Mouse (Mus musculus): ENCODE measurements at regions not wholly inside any gene's neighbourhood (a gene's known extent, or its start where the extent isn't known, plus 50 kb on each side); places are given as distances from the start of the nearest gene placed in this dataset.
"Not testable (repeated sequence)": the region's sequence is repeated elsewhere in the genome, so short reads cannot be mapped to it uniquely, and the experiment has no call there.

DNA sequence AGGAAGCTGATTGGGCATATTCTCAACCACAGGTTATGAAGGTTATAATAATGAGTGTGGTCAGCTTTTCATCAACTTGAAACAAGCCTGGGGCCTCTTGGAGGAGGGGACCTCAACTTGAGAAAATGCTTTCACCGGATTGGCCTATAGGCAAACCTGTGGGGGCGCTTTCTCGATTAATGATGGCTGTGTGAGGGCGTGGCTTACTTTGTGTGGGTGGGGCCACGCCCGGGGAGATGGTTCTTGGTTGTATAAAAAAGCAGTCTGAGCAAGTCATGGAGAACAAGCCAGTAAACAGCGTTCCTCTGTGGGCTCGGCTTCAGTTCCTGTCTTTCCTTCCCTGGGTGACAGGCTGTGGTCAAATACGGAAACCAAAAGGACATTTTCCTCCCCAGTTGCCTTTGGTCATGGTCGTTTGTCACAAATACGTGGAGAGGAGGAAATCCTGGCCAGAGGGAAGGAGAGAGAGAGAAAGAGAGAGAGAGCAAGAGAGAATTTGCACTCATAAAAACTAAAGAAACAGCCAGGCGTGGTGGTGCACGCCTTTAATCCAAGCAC is 163.1 kb downstream of the Ifng start:
- no peak for DNase-seq

DNA sequence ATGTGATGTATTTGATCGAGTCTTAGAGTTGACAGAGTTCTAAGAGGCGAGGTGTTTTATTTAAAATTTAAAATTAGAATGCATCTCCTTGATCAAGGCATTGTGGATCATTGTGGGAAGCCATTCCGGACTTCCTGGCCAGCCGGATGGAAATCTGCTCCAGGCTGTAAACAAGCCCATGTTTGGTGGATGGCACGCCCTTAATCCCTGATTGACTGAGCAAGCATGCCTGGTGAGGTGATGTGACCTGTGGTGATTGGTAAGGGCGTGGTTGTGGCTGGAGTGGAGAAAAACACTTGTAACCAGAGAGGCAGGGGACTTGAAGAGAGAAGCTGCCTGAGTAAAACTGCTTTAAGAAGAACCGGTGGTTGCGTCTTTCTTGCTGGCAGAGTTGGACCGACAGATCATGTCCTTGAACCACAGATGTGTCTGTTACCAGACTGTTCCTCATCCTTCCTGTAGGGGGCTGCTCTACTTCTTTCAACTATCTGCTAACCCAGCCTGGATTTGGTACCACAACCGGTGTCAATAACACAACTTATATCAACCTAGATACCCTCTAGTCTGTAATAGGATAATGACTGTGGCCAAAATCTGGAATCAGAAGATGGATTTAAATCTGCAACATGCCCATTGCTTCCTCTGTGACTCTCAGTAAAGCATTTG is 164.4 kb downstream of the Ifng start:
- no peak for DNase-seq

GRCm38 (mm10) chr10:118607418-118607817 is 166.6 kb downstream of the Ifng start:
- no peak for DNase-seq

GRCm38 (mm10) chr10:118608376-118609145 is 167.7 kb downstream of the Ifng start:
- peak in 1 of 2 experiments; percentile 21 for DNase-seq

DNA sequence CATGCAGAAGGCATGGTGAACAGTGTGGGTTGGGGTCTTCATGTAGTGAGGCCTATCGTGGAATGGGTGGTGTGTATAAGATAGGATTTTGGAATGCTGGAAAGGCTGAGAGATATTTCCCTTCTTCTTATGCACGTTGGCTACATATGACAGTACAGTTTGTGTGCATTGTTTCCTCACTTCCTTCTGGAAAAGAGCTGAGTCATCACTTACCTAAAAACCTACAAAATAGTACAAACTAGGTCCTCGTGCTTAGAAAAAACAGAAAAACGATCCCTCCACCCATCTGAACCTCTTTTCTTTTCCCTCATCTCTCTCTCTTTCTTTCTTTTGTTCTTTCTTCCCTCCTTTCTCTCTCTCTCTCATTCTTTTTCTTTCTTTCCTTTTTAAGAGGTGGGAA is 168.3 kb downstream of the Ifng start:
- DNase-seq, result no peak

DNA sequence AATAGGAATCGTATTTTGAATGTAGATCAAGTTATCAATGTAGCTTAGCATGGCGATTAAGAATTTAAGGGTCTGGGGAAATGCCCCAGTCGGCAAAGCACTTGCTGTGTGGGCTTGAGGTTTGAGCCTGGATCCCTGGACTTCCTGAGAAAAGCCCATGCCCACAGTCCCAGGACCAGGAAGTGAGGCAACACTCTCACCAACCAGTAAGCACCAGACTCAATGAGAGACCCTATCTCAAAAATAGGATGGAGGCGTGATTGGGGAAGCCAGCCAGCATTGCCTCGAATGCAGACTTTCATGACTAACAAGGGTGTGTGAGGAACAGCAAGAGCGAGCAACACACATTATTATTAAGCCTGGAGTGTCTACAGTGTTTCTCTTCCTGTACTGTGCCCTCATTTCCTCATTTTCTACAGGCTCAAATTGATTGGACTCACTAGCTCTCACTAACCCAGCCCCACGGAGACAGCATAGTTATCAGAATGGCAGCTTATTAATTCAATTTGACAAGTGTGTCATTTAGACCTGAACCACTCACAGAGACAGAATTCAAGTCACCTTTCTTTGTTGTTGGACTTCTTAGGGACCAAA is 170.1 kb downstream of the Ifng start:
- DNase-seq, result no peak

- no peak for DNase-seq
Observed at GRCm38 (mm10) chr10:118612091-118612490, 171.2 kb downstream of the Ifng start.

DNA sequence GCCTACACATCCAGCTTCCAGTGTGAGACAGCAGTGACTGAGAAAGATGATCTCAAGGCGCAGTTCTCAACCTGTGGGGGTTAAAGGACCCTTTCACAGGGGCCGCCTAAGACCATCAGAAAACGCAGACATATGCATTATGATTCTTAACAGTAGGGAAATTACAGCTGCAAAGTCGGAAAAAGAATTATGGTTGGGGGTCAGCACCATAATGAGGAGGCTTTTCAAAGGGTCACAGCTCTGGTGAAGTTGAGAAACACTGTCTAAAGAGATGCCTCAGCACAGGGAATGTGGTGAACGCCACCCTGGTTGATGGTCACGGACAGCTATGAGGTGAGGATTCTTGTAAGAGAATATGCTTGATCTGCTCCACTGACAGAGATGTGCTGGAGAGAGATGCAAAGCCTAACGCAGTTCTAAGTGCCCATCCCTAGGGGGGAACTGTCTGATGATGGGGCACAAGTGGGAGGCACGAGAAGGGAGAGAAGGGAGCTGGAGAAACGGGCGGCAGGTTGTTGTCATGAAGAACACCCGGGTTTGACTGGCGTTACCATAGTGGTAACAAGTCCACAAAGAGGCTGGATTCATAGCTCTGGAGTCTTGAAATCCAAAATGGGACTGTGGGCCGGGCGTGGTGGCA is 172.3 kb downstream of the Ifng start:
- no peak for DNase-seq

GRCm38 (mm10) chr10:118614251-118614865 is 173.5 kb downstream of the Ifng start:
- no peak for DNase-seq

DNA sequence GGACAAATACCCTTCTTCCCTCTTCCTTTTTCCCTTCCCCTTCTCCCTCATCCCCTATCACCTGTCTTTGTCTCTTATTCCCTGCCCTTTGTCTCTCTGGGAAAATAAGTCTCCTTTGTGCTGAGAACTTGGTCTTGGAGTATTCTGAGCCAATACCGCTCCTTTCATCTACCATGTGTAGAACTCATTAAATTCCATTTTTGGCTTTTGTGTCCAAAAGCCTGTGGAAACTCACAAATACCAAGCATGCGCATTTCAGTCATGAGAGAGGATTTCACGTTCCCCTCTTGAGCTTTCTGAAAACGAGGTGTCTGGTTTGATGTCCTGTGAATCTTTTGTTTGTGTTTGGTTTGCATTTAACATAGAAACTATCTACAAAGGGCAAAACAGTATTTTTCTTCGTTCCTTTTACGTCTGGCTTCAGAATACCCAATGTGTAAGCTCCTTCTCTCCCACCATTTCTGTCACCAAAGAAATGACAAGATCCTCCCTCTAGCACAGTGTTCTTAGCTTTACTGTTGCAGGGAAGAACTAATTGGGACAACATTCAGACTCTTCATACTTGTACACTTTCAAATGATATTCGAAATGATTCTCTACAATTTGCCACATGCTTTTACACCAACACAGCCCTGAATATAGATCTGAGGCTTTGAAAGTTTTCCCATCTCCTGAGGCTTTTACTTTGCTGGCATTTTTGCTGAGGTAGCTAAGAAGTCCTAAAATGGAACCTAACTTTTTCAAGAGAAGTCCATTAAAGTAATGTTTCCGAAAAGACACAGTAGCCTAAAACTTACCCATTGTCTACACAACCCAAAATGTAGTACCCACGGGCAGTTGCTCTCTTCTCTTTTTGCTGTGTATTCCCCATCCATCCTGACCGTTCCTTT is 174.5 kb downstream of the Ifng start:
- no peak for DNase-seq

- peak; percentile 36 to 56 for DNase-seq
Observed at GRCm38 (mm10) chr10:118616031-118616615, 175.3 kb downstream of the Ifng start.

- DNase-seq, result no peak
Observed at GRCm38 (mm10) chr10:118617291-118618044, 176.6 kb downstream of the Ifng start.

DNA sequence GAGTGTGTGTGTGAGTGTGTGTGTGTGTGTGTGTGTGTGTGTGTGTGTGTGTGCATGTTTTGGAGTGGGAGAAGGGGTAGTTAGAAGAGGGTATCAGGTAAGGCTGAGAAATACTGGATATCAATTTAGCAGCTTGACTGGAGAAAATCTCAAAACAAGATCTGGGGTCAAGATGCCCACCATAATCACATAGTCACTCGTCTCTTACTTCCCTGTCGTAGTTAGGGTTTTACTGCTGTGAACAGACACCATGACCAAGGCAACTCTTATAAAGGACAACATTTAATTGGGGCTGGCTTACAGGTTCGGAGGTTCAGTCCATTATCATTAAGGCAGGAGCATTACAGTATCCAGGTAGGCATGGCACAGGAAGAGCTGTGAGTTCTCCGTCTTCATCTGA is 177.4 kb downstream of the Ifng start:
- not testable (repeated sequence) for DNase-seq

- no peak for DNase-seq
Observed at GRCm38 (mm10) chr10:118618766-118619600, 178.1 kb downstream of the Ifng start.

- DNase-seq, result no peak
Observed at GRCm38 (mm10) chr10:118619601-118620000, 178.8 kb downstream of the Ifng start.

DNA sequence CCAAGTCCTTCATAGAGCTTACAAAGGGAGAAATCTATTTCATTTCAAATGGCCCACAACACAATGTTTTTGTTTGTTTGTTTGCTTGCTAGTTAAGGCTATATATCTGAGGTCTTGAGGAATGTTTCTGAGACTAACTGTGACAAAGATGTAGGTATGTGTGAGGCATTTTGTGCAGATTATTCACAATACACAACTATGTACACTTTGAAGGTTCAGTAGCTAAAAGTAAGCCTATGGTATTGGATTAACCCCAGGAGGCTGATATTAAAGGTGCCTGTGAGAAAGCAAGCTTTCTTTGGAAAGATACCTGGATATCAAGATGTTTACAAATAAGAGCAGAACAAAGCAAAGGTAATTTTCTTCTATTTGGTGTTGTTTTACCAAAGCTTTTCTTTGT is 179.8 kb downstream of the Ifng start:
- DNase-seq, result no peak

DNA sequence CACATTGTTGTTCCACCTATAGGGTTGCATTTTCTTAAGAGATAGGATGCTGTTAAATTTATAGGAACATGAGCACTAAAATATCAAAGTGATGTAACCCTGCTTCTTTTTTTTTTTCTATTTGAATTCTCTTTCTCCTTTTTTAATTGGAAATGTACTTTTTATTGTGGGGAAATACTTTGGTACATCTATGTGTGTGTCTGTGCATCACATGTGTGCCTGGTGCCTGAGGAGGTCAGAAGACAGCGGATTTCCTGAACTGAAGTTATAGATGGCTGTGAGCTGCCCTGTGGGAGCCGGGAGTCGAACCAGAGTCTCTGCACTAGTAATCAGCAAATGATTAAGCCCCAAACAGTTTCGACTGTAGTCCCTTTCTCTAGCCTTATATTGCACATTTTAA is 180.7 kb downstream of the Ifng start:
- no peak for DNase-seq

GRCm38 (mm10) chr10:118622131-118622530 is 181.3 kb downstream of the Ifng start:
- no peak for DNase-seq

GRCm38 (mm10) chr10:118622916-118623315 is 182.1 kb downstream of the Ifng start:
- DNase-seq, result no peak

DNA sequence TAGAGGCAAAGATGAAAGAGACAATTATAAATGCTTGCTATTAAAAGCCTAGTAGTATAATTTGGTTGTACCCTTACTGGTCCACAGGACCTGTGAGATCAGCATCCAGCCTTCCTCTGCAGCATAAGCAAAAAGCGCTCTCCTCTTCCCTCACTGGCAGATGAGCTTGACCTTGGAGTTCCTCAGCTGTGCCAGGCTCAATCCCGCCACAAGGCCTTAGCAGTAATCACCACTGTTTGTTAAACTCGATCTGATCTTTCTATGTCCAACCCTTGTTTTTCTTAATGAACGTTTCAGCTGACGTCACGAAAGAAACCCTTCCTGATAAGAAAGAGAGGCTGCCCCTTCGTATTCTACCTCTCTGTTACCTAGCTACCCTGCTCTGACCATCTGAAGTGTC is 183.5 kb downstream of the Ifng start:
- no peak for DNase-seq

Measured in kidney, postnatal 36 days (tissue).